Mouse (Mus musculus): ENCODE results near the gene Coq2. TPM values are rescaled to one million over a fixed set of nuclear protein-coding genes. Genes with fewer than 3 reads are reported as not detected.
A peak's percentile ranks its signal among the peaks of the same experiment; 100 is the strongest.

The Coq2 gene
- total and polyA plus RNA-seq, 3 experiments = 21.7 to 47.1 (median 29.5) TPM

- peak; percentile 41; the same call in 1 of the 2 replicates for ATAC-seq (ENCODE audit: extremely low read depth, insufficient number of reproducible peaks, low FRiP score, poor library complexity, severe bottlenecking)
- Histone ChIP-seq H3K4me3 (ENCODE audit: low read depth, low read length) (no peak overlapping the region), H3K4me1 (ENCODE audit: insufficient read depth, low read depth, low read length) (peaks cover 6% of the 10 kb centered on the region; the same call in 1 of the 2 replicates), H3K9me3 (replicated peaks) (no peaks in the 10 kb centered on the region), H3K27me3 (ENCODE audit: insufficient read depth, low read length) (no peaks in the 10 kb centered on the region), H3K36me3 (replicated peaks) (no peaks in the 10 kb centered on the region)
- TF ChIP-seq CTCF (IDR thresholded peaks at IDR 0.05; ENCODE audit: low read depth, low read length) (no peak), GATA1 (IDR thresholded peaks at IDR 0.05; ENCODE audit: borderline replicate concordance, low read length) (no peak), POLR2AphosphoS5 (IDR thresholded peaks at IDR 0.05; ENCODE audit: insufficient replicate concordance, low read depth, low read length) (no peak), GATA2 (IDR thresholded peaks at IDR 0.05; ENCODE audit: borderline replicate concordance, low read depth, low read length) (no peak), TAL1 (conservative IDR thresholded peaks at IDR 0.05; ENCODE audit: low read depth, low read length) (no peak)
- DNase-seq (ENCODE audit: low spot score) = no peak
Observed at GRCm38 (mm10) chr5:100706675-100707074, 31.7 kb upstream of the Coq2 start.

GRCm38 (mm10) chr5:100704272-100704671, 29.3 kb upstream of the Coq2 start:
- no peak for ATAC-seq (ENCODE audit: extremely low read depth, insufficient number of reproducible peaks, low FRiP score, poor library complexity, severe bottlenecking)
- no peak for DNase-seq (ENCODE audit: low spot score)
- H3K9me3 ChIP-seq (replicated peaks) = no peaks in the 10 kb centered on the region
- H3K27me3 ChIP-seq (ENCODE audit: insufficient read depth, low read length) = no peaks in the 10 kb centered on the region
- H3K4me1 ChIP-seq (ENCODE audit: insufficient read depth, low read depth, low read length) = peaks cover 6% of the 10 kb centered on the region; the same call in 1 of the 2 replicates
- TF ChIP-seq GATA1 (IDR thresholded peaks at IDR 0.05; ENCODE audit: borderline replicate concordance, low read length) = no peak
- TF ChIP-seq CTCF (IDR thresholded peaks at IDR 0.05; ENCODE audit: low read depth, low read length) = 0 out of 2 replicates have a peak, but pooled peaks have one; percentile 10
- no peak overlapping the region for H3K4me3 ChIP-seq (ENCODE audit: low read depth, low read length)
- no peaks in the 10 kb centered on the region for H3K36me3 ChIP-seq (replicated peaks)

GRCm38 (mm10) chr5:100702325-100702724, 27.4 kb upstream of the Coq2 start:
- no peak for ATAC-seq (ENCODE audit: extremely low read depth, insufficient number of reproducible peaks, low FRiP score, poor library complexity, severe bottlenecking)
- Histone ChIP-seq H3K4me3 (ENCODE audit: low read depth, low read length) (no peak overlapping the region), H3K27me3 (ENCODE audit: insufficient read depth, low read length) (no peaks in the 10 kb centered on the region), H3K4me1 (ENCODE audit: insufficient read depth, low read depth, low read length) (peaks cover 13% of the 10 kb centered on the region), H3K36me3 (replicated peaks) (no peaks in the 10 kb centered on the region), H3K9me3 (replicated peaks) (no peaks in the 10 kb centered on the region)
- DNase-seq (ENCODE audit: low spot score) = no peak
- TF ChIP-seq CTCF (IDR thresholded peaks at IDR 0.05; ENCODE audit: low read depth, low read length) (no peak), TAL1 (conservative IDR thresholded peaks at IDR 0.05; ENCODE audit: low read depth, low read length) (no peak)

GRCm38 (mm10) chr5:100700861-100701620, 26.1 kb upstream of the Coq2 start:
- DNase-seq (ENCODE audit: low spot score) (no peak), ATAC-seq (ENCODE audit: extremely low read depth, insufficient number of reproducible peaks, low FRiP score, poor library complexity, severe bottlenecking) (no peak)
- Histone ChIP-seq H3K4me3 (ENCODE audit: low read depth, low read length) (no peak overlapping the region), H3K4me1 (ENCODE audit: insufficient read depth, low read depth, low read length) (peaks cover 9% of the 10 kb centered on the region), H3K9me3 (replicated peaks) (no peaks in the 10 kb centered on the region), H3K27me3 (ENCODE audit: insufficient read depth, low read length) (no peaks in the 10 kb centered on the region), H3K36me3 (replicated peaks) (no peaks in the 10 kb centered on the region)
- no peak for TF ChIP-seq TAL1 (conservative IDR thresholded peaks at IDR 0.05; ENCODE audit: low read depth, low read length)
- TF ChIP-seq GATA2 (IDR thresholded peaks at IDR 0.05; ENCODE audit: borderline replicate concordance, low read depth, low read length) = no peak
- TF ChIP-seq POLR2AphosphoS5 (IDR thresholded peaks at IDR 0.05; ENCODE audit: insufficient replicate concordance, low read depth, low read length) = no peak
- TF ChIP-seq GATA1 (IDR thresholded peaks at IDR 0.05; ENCODE audit: borderline replicate concordance, low read length) = no peak
- no peak for TF ChIP-seq CTCF (IDR thresholded peaks at IDR 0.05; ENCODE audit: low read depth, low read length)

- Histone ChIP-seq H3K9me3 (replicated peaks) (no peaks in the 10 kb centered on the region), H3K4me1 (ENCODE audit: insufficient read depth, low read depth, low read length) (peaks cover 7% of the 10 kb centered on the region), H3K36me3 (replicated peaks) (no peaks in the 10 kb centered on the region), H3K27me3 (ENCODE audit: insufficient read depth, low read length) (no peaks in the 10 kb centered on the region), H3K4me3 (ENCODE audit: low read depth, low read length) (no peak overlapping the region)
- DNase-seq (ENCODE audit: low spot score) (no peak), ATAC-seq (ENCODE audit: extremely low read depth, insufficient number of reproducible peaks, low FRiP score, poor library complexity, severe bottlenecking) (no peak)
- no peak for TF ChIP-seq CTCF (IDR thresholded peaks at IDR 0.05; ENCODE audit: low read depth, low read length)
- no peak for TF ChIP-seq GATA1 (IDR thresholded peaks at IDR 0.05; ENCODE audit: borderline replicate concordance, low read length)
- TF ChIP-seq TAL1 (conservative IDR thresholded peaks at IDR 0.05; ENCODE audit: low read depth, low read length) = no peak
- TF ChIP-seq POLR2AphosphoS5 (IDR thresholded peaks at IDR 0.05; ENCODE audit: insufficient replicate concordance, low read depth, low read length) = no peak
- no peak for TF ChIP-seq GATA2 (IDR thresholded peaks at IDR 0.05; ENCODE audit: borderline replicate concordance, low read depth, low read length)
Observed at GRCm38 (mm10) chr5:100697886-100698285, 22.9 kb upstream of the Coq2 start.

GRCm38 (mm10) chr5:100697398-100697797, 22.5 kb upstream of the Coq2 start:
- no peaks in the 10 kb centered on the region for H3K36me3 ChIP-seq (replicated peaks)
- peaks cover 7% of the 10 kb centered on the region for H3K4me1 ChIP-seq (ENCODE audit: insufficient read depth, low read depth, low read length)
- ATAC-seq (ENCODE audit: extremely low read depth, insufficient number of reproducible peaks, low FRiP score, poor library complexity, severe bottlenecking) = no peak
- TF ChIP-seq GATA1 (IDR thresholded peaks at IDR 0.05; ENCODE audit: borderline replicate concordance, low read length) = no peak
- TF ChIP-seq GATA2 (IDR thresholded peaks at IDR 0.05; ENCODE audit: borderline replicate concordance, low read depth, low read length) = no peak
- no peak for TF ChIP-seq POLR2AphosphoS5 (IDR thresholded peaks at IDR 0.05; ENCODE audit: insufficient replicate concordance, low read depth, low read length)
- TF ChIP-seq CTCF (IDR thresholded peaks at IDR 0.05; ENCODE audit: low read depth, low read length) = no peak
- TF ChIP-seq TAL1 (conservative IDR thresholded peaks at IDR 0.05; ENCODE audit: low read depth, low read length) = no peak
- H3K4me3 ChIP-seq (ENCODE audit: low read depth, low read length) = no peak overlapping the region
- H3K9me3 ChIP-seq (replicated peaks) = no peaks in the 10 kb centered on the region
- no peaks in the 10 kb centered on the region for H3K27me3 ChIP-seq (ENCODE audit: insufficient read depth, low read length)
- DNase-seq (ENCODE audit: low spot score) = no peak
